Mouse (Mus musculus) embryonic stem cell, embryonic (primary cell): ENCODE data around the gene Mgat4d.

ENCODE experiments used
- CTCF ChIA-PET, 4 experiments: fragments of 300-600 bp in 2 of 4; fragments of 350-600 bp in 2 of 4; sonication (Branson Sonifier 250); formaldehyde crosslinking; loops; one replicate each; lab custom pipeline; 2022; ENCODE audit warnings: inconsistent platforms in 2 of 4; lab: Charles Lee
- POLR2A ChIA-PET, 4 experiments: fragments of 300-600 bp in 2 of 4; fragments of 350-600 bp in 2 of 4; sonication (Branson Sonifier 250); formaldehyde crosslinking; loops; one replicate each; lab custom pipeline; 2022; ENCODE audit warnings: antibody characterized with exemption in 4 of 4, inconsistent platforms in 1 of 4; lab: Charles Lee

Mgat4d gene

GRCm38 (mm10) chr8:83348263-83348662 lies at the start of gene Mgat4d:
Gene Mgat4d (plus strand): TSS chr8:83348471.
- ChIA-PET POLR2A (interaction anchor here in 1 of 4 experiments (1.2 kb wide), 1 partner anchor 16 kb away, joined by 3 read pairs; the partner anchor contains the start of gene Elmod2), CTCF (interaction anchor here in 1 of 4 experiments (1.0 kb wide), 1 partner anchor 88 kb away, joined by 3 read pairs; no protein-coding TSS in a partner anchor)

- POLR2A ChIA-PET = no interaction called here
- CTCF ChIA-PET = no interaction called here
Measured at GRCm38 (mm10) chr8:83300135-83300534, 48.1 kb upstream of the Mgat4d start.

GRCm38 (mm10) chr8:83304946-83305345 lies 43.3 kb upstream of the Mgat4d start:
- ChIA-PET CTCF (no interaction called here), POLR2A (interaction anchor here in 1 of 4 experiments (1.1 kb wide), 1 partner anchor 10 kb away, joined by 3 read pairs; no protein-coding TSS in a partner anchor)

GRCm38 (mm10) chr8:83309836-83310235 lies 38.4 kb upstream of the Mgat4d start:
- POLR2A ChIA-PET = interaction anchor here in 1 of 4 experiments (0.7 to 0.8 kb wide), 2 partner anchors 11 to 28 kb away, joined by 3 read pairs; no protein-coding TSS in a partner anchor

GRCm38 (mm10) chr8:83315084-83315483 lies 33.2 kb upstream of the Mgat4d start:
- ChIA-PET CTCF (interaction anchor here in 1 of 4 experiments (2.1 kb wide), 1 partner anchor 55 kb away, joined by 7 read pairs; no protein-coding TSS in a partner anchor), POLR2A (interaction anchor here in 2 of 4 experiments (0.8 to 1.6 kb wide), 4 partner anchors 10 to 26 kb away, joined by 3 to 6 read pairs (median 4); partner anchors contain the start of gene Elmod2 (in 1 of the 2))

More at GRCm38 (mm10) chr8:83309836-83310235, 38.4 kb upstream of the Mgat4d start:
- CTCF ChIA-PET = interaction anchor here in 2 of 4 experiments (0.5 to 1.5 kb wide), 3 partner anchors 20 to 226 kb away, joined by 3 to 9 read pairs (median 4); partner anchors contain the start of gene Ucp1 (in 1 of the 2)

GRCm38 (mm10) chr8:83315691-83316090 lies 32.6 kb upstream of the Mgat4d start:
- CTCF ChIA-PET = interaction anchor here in 2 of 4 experiments (1.3 to 2.1 kb wide), 2 partner anchors 27 to 55 kb away, joined by 3 to 7 read pairs; no protein-coding TSS in a partner anchor

GRCm38 (mm10) chr8:83320543-83320942 lies 27.7 kb upstream of the Mgat4d start:
- ChIA-PET CTCF (interaction anchor here in 1 of 4 experiments (1.8 to 4.8 kb wide), 2 partner anchors 31 to 60 kb away, joined by 7 to 40 read pairs; partner anchors contain the start of gene Ucp1), POLR2A (interaction anchor here in 3 of 4 experiments (0.7 to 1.5 kb wide), 7 partner anchors 9 to 156 kb away, joined by 3 to 4 read pairs (median 3); partner anchors contain the start of gene Tbc1d9 (in 1 of the 3))

More at GRCm38 (mm10) chr8:83315691-83316090, 32.6 kb upstream of the Mgat4d start:
- POLR2A ChIA-PET = interaction anchor here in 2 of 4 experiments (0.6 to 1.6 kb wide), 5 partner anchors 13 to 1556 kb away, joined by 3 to 6 read pairs (median 4); partner anchors contain the start of gene Elmod2 (in 1 of the 2)

GRCm38 (mm10) chr8:83322374-83322773 lies 25.9 kb upstream of the Mgat4d start:
- POLR2A ChIA-PET = interaction anchor here in 3 of 4 experiments (1.1 to 2.1 kb wide), 9 partner anchors 9 to 80 kb away, joined by 3 to 11 read pairs (median 4); partner anchors contain the start of gene Elmod2 (in 2 of the 3)
- CTCF ChIA-PET = interaction anchor here in 3 of 4 experiments (0.5 to 4.8 kb wide), 9 partner anchors 9 to 300 kb away, joined by 3 to 40 read pairs (median 4); partner anchors contain the start of gene Elmod2 (in 1 of the 3)

- POLR2A ChIA-PET = interaction anchor here in 3 of 4 experiments (1.1 to 2.1 kb wide), 7 partner anchors 8 to 64 kb away, joined by 3 to 11 read pairs (median 6); partner anchors contain the start of gene Elmod2 (in 2 of the 3)
- CTCF ChIA-PET = interaction anchor here in 3 of 4 experiments (0.5 to 4.8 kb wide), 9 partner anchors 9 to 553 kb away, joined by 3 to 40 read pairs (median 3); partner anchors contain the start of gene Elmod2 (in 1 of the 3)
Measured at GRCm38 (mm10) chr8:83323056-83323455, 25.2 kb upstream of the Mgat4d start.

GRCm38 (mm10) chr8:83327889-83328288 lies 20.4 kb upstream of the Mgat4d start:
- ChIA-PET CTCF (no interaction called here), POLR2A (interaction anchor here in 2 of 4 experiments (0.6 to 1.1 kb wide), 2 partner anchors 13 to 81 kb away, joined by 3 to 6 read pairs; no protein-coding TSS in a partner anchor)

GRCm38 (mm10) chr8:83331567-83331898 lies 16.7 kb upstream of the Mgat4d start:
- POLR2A ChIA-PET = interaction anchor here in 3 of 4 experiments (0.6 to 1.7 kb wide), 14 partner anchors 9 to 1202 kb away, joined by 3 to 7 read pairs (median 4); partner anchors contain the start of genes Mgat4d (in 1 of the 3), Ndufb7 (in 1 of the 3) and Tbc1d9 (in 1 of the 3)

GRCm38 (mm10) chr8:83331899-83332697 lies 16.2 kb upstream of the Mgat4d start, which contains the start of gene Elmod2:
Gene Elmod2 (minus strand): TSS chr8:83332486.
- CTCF ChIA-PET = interaction anchor here in 2 of 4 experiments (0.7 to 1.7 kb wide), 5 partner anchors 9 to 72 kb away, joined by 3 to 6 read pairs (median 4); no protein-coding TSS in a partner anchor
- POLR2A ChIA-PET = interaction anchor here in 3 of 4 experiments (0.9 to 1.7 kb wide), 13 partner anchors 9 to 264 kb away, joined by 3 to 7 read pairs (median 4); partner anchors contain the start of genes Mgat4d (in 1 of the 3), Ndufb7 (in 1 of the 3) and Tbc1d9 (in 1 of the 3)

More at GRCm38 (mm10) chr8:83331567-83331898, 16.7 kb upstream of the Mgat4d start:
- CTCF ChIA-PET = interaction anchor here in 2 of 4 experiments (1.0 to 1.7 kb wide), 4 partner anchors 9 to 71 kb away, joined by 4 to 6 read pairs (median 4); no protein-coding TSS in a partner anchor

GRCm38 (mm10) chr8:83332864-83333263 lies 15.4 kb upstream of the Mgat4d start:
- CTCF ChIA-PET = interaction anchor here in 1 of 4 experiments (1.7 kb wide), 2 partner anchors 10 kb away, joined by 4 to 6 read pairs; no protein-coding TSS in a partner anchor
- POLR2A ChIA-PET = interaction anchor here in 2 of 4 experiments (1.2 to 1.7 kb wide), 7 partner anchors 10 to 263 kb away, joined by 3 to 7 read pairs (median 5); partner anchors contain the start of gene Tbc1d9 (in 1 of the 2)

- CTCF ChIA-PET = interaction anchor here (1.0 to 3.4 kb wide), 9 partner anchors 12 to 109 kb away, joined by 3 to 57 read pairs (median 5); no protein-coding TSS in a partner anchor
Measured at GRCm38 (mm10) chr8:83342076-83342475, 6.2 kb upstream of the Mgat4d start.

GRCm38 (mm10) chr8:83342693-83343092 lies 5.6 kb upstream of the Mgat4d start:
- ChIA-PET CTCF (interaction anchor here (0.5 to 3.4 kb wide), 28 partner anchors 11 to 1667 kb away, joined by 3 to 57 read pairs (median 4); partner anchors contain the start of genes Elmod2 (in 2 of the 4), Rnf150 (in 1 of the 4) and Ucp1 (in 1 of the 4)), POLR2A (interaction anchor here in 2 of 4 experiments (0.7 to 1.6 kb wide), 3 partner anchors 82 to 1989 kb away, joined by 4 to 7 read pairs (median 4); no protein-coding TSS in a partner anchor)

More at GRCm38 (mm10) chr8:83342076-83342475, 6.2 kb upstream of the Mgat4d start:
- POLR2A ChIA-PET = interaction anchor here in 2 of 4 experiments (1.3 to 1.6 kb wide), 2 partner anchors 81 kb away, joined by 4 to 7 read pairs; no protein-coding TSS in a partner anchor

GRCm38 (mm10) chr8:83351315-83351714 lies 3.0 kb downstream of the Mgat4d start:
- CTCF ChIA-PET = interaction anchor here in 1 of 4 experiments (0.6 kb wide), 1 partner anchor 73 kb away, joined by 3 read pairs; no protein-coding TSS in a partner anchor
- POLR2A ChIA-PET = interaction anchor here in 1 of 4 experiments (0.7 kb wide), 1 partner anchor 234 kb away, joined by 6 read pairs; no protein-coding TSS in a partner anchor
